Mouse (Mus musculus) stomach, embryonic 16.5 days (tissue): ENCODE results near the gene Wbp2. TPM values are rescaled to one million over a fixed set of nuclear protein-coding genes. Genes with fewer than 3 reads are reported as not detected.
A peak's percentile ranks its signal among the peaks of the same experiment; 100 is the strongest.

ENCODE experiments used
- ATAC-seq: fragments of 200-750 bp; cut with Nextera tagmentation; 2 replicates; pipeline ENCODE4 v1.8.0; 2017; ENCODE audit warnings: moderate number of reproducible peaks, moderate TSS enrichment; ENCODE audit not compliant: insufficient read depth, low FRiP score
- H3K27ac ChIP-seq: fragments of 300-500 bp; sonication (generic); 2 replicates; pipeline ENCODE4 v1.5.1; 2014; ENCODE audit warnings: low read length
- H3K27me3 ChIP-seq: fragments of 300-500 bp; sonication (generic); 2 replicates; pipeline ENCODE4 v1.6.1; 2014; ENCODE audit warnings: low read length, control low read depth, mixed read lengths; ENCODE audit not compliant: control insufficient read depth, insufficient read depth
- H3K36me3 ChIP-seq: fragments of 300-500 bp; sonication (generic); 2 replicates; pipeline ENCODE4 v1.6.1; 2014; ENCODE audit warnings: low read length; ENCODE audit not compliant: control insufficient read depth, insufficient read depth
- H3K4me1 ChIP-seq: fragments of 300-500 bp; sonication (generic); 2 replicates; pipeline ENCODE4 v1.6.1; 2014; ENCODE audit warnings: low read length, control low read depth, mixed read lengths; ENCODE audit not compliant: control insufficient read depth, insufficient read depth
- H3K4me2 ChIP-seq: fragments of 300-500 bp; sonication (generic); 2 replicates; pipeline ENCODE4 v1.6.1; 2014; ENCODE audit warnings: low read depth, low read length, mixed read lengths
- H3K4me3 ChIP-seq: fragments of 300-500 bp; sonication (generic); replicated peaks from 2 replicates; pipeline ENCODE4 v1.5.1; 2014; ENCODE audit warnings: mild to moderate bottlenecking, low read length
- H3K9ac ChIP-seq: fragments of 300-500 bp; sonication (generic); 2 replicates; pipeline ENCODE4 v1.6.1; 2014; ENCODE audit warnings: low read length
- H3K9me3 ChIP-seq: fragments of 300-500 bp; sonication (generic); replicated peaks from 2 replicates; pipeline ENCODE4 v1.6.1; 2016; ENCODE audit warnings: low read length, control low read depth; ENCODE audit not compliant: control insufficient read depth
- WGBS: fragments of 180-500 bp; shearing (Covaris S2); extraction: QIAGEN DNeasy Blood & Tissue Kit; methylation state at CpG from one replicate; pipeline ENCODE4 v1.1.7; 2014; 5-methylcytosine and 5-hydroxymethylcytosine counted together
- polyA plus RNA-seq: library from polyadenylated mRNA; unstranded; fragments of >200 nt; fragmentation: Nextera tagmentation; extraction: Ambion mirVana; gene quantifications from 2 replicates; pipeline ENCODE4 v1.2.1, GENCODE M21; 2015

The Wbp2 gene
- polyA plus RNA-seq = 81.8 and 98.6 TPM in 2 replicates

DNA sequence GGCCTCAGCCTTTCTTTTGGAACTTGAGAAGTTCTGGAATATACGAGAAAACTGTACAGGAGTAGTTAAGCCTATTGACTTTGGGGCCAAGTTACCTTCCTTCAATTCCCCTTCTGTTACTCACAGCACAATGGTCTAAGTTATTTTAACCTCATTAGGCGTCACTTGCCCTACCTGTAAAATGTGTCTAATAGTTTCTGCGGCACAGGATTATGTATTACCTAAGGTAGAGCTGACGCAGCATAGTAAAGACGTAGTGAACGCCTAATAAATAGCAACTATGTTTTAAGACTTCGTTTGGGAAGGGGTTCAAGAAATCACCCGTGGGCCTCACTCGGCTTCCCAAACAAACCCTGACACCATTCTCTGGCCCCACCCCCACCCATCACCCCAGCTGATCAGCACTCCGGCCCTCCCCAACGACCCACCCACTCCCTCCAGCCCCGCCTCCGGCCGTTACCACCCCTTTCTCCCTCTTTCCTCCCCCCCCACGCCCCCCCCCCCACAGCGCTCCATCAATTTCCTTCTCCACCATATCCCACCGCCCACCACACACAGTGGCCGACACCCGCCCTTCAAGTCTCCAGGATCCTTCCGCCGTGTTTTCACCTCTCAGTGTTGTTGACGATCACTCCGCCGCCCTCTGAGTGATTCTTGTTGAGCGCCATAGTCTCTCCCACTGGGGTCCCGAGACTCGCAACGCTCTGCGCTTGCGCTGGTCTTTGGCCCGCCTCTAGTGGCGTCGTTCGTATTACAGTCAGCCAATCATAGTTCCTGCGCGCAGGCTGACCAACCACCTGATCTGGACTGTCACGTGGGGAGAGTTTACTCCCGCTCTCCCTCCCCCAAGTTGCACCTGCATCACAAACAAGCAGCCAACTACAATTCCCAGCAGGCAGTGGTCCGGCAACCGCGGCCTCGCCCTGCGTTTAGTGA, at the start of gene Wbp2:
Wbp2 (minus strand) TSS at position 738 of the 936 bp plus-strand sequence.
- peak within 1 kb of the TSS; percentile 73 for H3K9ac ChIP-seq
- H3K4me2 ChIP-seq = peak within 1 kb of the TSS; percentile 62
- WGBS = 3% methylated on average over 40 of the region's 43 CpGs
- no peaks in the 10 kb centered on the region for H3K9me3 ChIP-seq
- peaks cover 25% of the 10 kb centered on the region for H3K4me1 ChIP-seq
- ATAC-seq = peak; percentile 96
- peak within 1 kb of the TSS; percentile 53 for H3K4me3 ChIP-seq
- H3K27ac ChIP-seq = peak within 1 kb of the TSS; percentile 87
- no peaks in the 10 kb centered on the region for H3K27me3 ChIP-seq
- peaks cover 14% of the 10 kb centered on the region for H3K36me3 ChIP-seq

DNA sequence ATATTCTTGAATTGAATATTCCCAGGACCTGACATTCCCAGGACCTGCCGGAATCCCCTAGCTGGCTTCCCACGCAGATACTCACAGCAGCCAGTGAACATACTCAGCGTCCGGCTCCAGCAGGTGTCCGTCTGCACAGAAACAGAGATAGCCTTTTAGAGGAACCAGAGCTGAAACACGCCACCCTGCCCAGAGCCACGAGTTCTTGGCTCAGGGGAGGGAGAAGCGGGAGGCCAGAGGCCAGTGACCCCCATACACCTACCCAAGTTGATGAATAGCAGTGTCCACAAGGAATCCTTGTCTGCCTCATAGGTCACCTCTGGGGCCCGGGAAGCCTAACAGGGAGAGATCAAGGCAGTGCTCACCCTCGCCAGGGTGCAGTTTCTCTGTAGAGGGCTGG, 47.4 kb upstream of the Wbp2 start:
- H3K4me3 ChIP-seq = no peak overlapping the region
- no peak overlapping the region for H3K9ac ChIP-seq
- H3K36me3 ChIP-seq = 0 out of 2 replicates have a peak, but pooled peaks cover 3% of the 10 kb centered on the region
- ATAC-seq = no peak
- H3K9me3 ChIP-seq = no peaks in the 10 kb centered on the region
- H3K4me2 ChIP-seq = no peak overlapping the region
- H3K27me3 ChIP-seq = no peaks in the 10 kb centered on the region
- WGBS = 82% methylated on average over 10 of the region's 10 CpGs
- H3K27ac ChIP-seq = no peak overlapping the region
- peaks cover 30% of the 10 kb centered on the region for H3K4me1 ChIP-seq

DNA sequence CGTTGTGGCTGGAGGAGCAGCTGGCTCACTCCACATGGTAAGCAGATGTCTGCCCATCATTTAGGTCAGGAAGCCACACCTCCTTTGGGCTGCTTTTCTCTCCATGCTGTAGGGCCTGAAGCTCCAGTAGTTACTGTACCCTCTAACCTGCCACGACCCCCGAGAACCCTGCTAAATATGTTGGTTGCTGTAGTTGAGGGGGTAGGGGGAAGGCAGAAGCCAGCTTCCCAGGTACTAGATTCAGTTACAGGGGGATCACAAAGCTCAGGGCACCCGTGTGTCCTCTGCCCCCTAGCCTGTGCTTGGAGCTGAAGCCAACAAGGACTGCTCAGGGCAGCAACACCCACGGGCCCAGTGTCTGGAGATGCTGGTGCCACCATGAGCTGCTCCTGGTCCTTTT, 46.7 kb upstream of the Wbp2 start:
- H3K4me1 ChIP-seq = peaks cover 30% of the 10 kb centered on the region
- H3K9me3 ChIP-seq = no peaks in the 10 kb centered on the region
- no peak overlapping the region for H3K4me2 ChIP-seq

DNA sequence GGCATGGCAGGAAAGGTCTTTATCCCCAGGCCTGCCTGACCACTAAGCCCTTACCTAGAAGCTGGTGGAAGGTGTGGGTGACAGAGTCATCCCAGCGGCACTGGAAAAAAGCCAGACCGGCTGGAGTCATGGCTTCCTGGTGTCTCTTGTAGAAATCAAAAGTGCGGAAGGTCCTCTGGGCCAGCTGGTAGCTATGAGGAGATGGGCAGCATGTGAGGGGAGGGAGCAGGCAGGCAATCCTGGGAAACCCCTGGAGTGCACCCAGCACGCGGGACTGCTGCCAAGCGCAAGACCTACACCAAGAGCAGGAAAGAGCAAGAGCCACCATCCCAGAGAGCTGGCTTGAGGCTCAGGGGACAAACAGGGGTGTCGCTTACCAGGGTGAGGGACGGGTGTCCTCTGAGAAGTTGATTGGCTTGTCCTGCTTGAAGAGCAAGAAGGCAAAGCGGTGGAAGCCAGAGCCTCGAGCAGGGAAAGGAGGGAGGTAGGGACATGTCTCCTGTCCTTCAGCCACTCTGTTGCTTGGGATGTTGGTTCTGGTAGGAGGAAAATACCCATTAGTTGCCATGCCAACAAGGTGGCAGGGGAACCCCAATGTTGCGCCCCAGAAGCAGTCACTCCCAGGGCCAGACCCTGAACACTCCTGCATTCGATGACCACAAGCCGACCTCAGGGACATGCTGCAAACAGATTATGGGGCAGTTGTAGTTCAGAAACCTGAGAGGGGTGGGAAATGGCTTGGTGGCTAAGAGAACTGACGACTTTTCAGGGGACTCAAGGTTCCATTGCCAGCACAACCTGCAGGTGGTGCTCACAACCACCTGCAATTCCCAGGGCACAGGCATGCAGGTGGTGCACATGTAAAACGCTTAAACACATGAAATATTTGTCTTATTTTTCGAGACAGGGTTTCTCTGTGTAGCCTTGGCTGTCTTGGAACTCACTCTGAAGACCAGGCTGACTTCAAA, 45.9 kb upstream of the Wbp2 start:
- H3K4me3 ChIP-seq = no peak overlapping the region
- no peaks in the 10 kb centered on the region for H3K27me3 ChIP-seq
- no peak overlapping the region for H3K27ac ChIP-seq
- H3K9me3 ChIP-seq = no peaks in the 10 kb centered on the region
- 80% methylated on average over 16 of the region's 16 CpGs for WGBS
- ATAC-seq = no peak
- H3K4me1 ChIP-seq = peaks cover 33% of the 10 kb centered on the region
- H3K9ac ChIP-seq = no peak overlapping the region
- H3K4me2 ChIP-seq = no peak overlapping the region
- H3K36me3 ChIP-seq = 0 out of 2 replicates have a peak, but pooled peaks cover 3% of the 10 kb centered on the region

More for the DNA sequence above, 46.7 kb upstream of the Wbp2 start:
- no peak overlapping the region for H3K9ac ChIP-seq
- 0 out of 2 replicates have a peak, but pooled peaks cover 3% of the 10 kb centered on the region for H3K36me3 ChIP-seq
- H3K27me3 ChIP-seq = no peaks in the 10 kb centered on the region
- no peak overlapping the region for H3K4me3 ChIP-seq
- no peak for ATAC-seq
- no peak overlapping the region for H3K27ac ChIP-seq
- 68% methylated on average over 5 of the region's 5 CpGs for WGBS

DNA sequence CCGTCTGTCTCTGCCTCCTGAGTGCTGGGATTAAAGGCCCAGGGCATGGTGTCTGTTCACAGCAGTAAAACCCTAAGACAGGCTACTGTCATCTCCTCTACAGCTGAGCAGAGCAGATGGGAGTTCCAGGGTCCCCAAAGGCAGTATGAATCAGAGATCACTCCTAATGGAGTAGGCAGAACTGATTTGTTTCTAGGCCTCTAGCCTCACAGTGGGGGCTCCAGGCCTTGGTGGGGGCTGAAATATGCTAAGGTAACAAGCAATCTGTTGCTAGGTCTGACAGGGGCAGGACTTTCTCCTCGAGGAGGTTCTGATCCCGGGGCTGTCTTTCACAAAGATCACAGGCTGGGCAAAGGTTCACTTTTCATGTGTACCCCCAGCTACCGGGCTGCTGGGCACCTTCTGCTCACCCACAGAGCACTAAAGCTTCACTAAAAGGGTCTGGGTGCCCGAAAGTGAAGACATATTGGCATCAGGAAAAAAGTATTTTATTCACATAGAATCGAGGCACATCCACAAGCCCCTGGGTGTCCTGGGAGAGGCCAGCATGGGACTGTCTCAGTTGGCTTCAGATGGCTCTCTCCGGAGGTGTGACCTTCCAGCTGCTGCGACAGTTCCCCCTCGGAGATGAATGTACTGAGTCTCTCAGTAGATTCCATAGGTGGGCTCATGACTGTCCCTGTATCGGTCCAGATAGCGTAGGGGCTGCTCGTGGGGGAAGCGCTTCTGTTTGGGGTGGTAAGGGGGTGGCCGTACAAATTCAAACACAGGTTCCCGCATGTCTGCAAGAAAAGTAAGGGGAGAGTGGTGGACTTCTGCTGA, 44.8 kb upstream of the Wbp2 start:
- 75% methylated on average over 15 of the region's 15 CpGs for WGBS
- Histone ChIP-seq H3K27ac (peak overlapping the region; percentile 99), H3K36me3 (peaks cover 4% of the 10 kb centered on the region; the same call in 1 of the 2 replicates), H3K4me2 (peak overlapping the region; percentile 58), H3K4me3 (peak overlapping the region; percentile 70), H3K4me1 (peaks cover 40% of the 10 kb centered on the region), H3K9me3 (no peaks in the 10 kb centered on the region), H3K9ac (peak overlapping the region; percentile 89), H3K27me3 (no peaks in the 10 kb centered on the region)
- ATAC-seq = 0 out of 2 replicates have a peak, but pooled peaks have one; percentile 0

DNA sequence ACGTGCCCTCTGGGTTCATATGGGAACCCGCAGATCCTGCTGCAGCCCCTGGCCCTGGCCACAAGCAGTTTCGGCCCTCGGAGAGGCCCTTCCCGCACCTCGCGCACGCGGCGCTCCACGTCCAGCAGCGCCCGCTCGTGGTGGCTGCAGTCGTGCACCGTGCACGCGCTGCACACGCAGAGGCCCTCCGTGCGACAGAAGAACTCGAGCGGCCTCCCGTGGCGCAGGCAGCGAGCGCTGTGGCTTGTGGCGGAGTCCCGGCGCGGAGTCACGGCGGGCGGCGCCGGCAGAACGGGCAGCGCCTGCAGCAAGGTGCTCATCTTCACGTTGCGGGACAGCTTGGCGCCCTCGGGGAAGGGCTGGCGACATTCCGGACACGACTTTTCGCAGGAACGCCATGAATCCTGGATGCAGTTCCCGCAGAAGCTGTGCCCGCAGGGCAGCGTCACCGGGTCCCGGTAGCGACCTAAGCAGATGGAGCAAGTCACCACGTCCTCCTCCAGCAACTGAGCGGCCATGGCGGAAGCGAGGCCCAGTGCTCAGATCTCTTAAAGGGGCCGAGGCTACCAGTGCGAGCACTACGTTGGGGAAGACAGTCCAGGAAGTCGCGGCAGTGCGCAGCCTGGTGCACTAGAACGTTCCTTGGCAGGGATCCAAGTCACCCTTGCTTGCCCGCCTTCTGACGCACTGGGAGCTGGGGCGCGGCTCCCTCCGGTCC, 43.9 kb upstream of the Wbp2 start, which contains the start of gene Trim65:
Trim65 (minus strand) TSS at position 641 of the 718 bp plus-strand sequence.
- peak; percentile 87 for ATAC-seq
- H3K27me3 ChIP-seq = no peaks in the 10 kb centered on the region

DNA sequence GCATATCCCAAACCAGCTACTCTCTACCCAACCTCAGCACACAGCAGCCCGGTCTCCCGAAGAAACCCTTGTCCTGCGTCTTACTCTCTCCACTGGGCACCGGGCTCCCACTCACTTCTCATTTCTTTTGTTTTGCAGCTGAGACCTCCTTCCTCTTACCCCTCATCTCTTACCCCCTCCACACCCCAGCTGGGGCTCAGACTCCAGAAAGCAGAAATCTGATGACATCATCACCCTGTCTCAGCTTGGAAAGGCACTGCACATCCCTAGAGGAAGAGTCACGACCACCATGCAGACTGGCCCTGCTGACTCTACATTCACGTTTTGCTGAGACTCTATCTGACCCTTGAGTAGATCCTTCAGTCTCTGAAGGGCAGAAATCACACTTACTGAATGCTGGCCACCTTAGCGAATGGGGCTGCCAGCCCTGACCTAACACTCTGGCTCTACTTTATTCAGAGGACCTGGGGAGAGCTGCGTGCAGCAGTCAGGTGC, 43.2 kb upstream of the Wbp2 start:
- ATAC-seq = peak; percentile 1; the same call in 1 of the 2 replicates
- no peaks in the 10 kb centered on the region for H3K9me3 ChIP-seq
- H3K4me3 ChIP-seq = peak overlapping the region; percentile 70
- H3K9ac ChIP-seq = peak overlapping the region; percentile 89
- no peaks in the 10 kb centered on the region for H3K27me3 ChIP-seq
- H3K4me2 ChIP-seq = peak overlapping the region; percentile 58
- WGBS = 41% methylated on average over 8 of the region's 8 CpGs
- H3K4me1 ChIP-seq = peaks cover 40% of the 10 kb centered on the region
- peak overlapping the region; percentile 99 for H3K27ac ChIP-seq
- H3K36me3 ChIP-seq = peaks cover 18% of the 10 kb centered on the region

More for the DNA sequence above, 43.9 kb upstream of the Wbp2 start, which contains the start of gene Trim65:
- Histone ChIP-seq H3K36me3 (peaks cover 13% of the 10 kb centered on the region), H3K4me1 (peaks cover 40% of the 10 kb centered on the region), H3K9me3 (no peaks in the 10 kb centered on the region), H3K9ac (peak within 1 kb of the TSS; percentile 89), H3K27ac (peak within 1 kb of the TSS; percentile 99), H3K4me3 (peak within 1 kb of the TSS; percentile 70), H3K4me2 (peak within 1 kb of the TSS; percentile 58)
- under 1% methylated on average over 69 of the region's 69 CpGs for WGBS
